Mouse (Mus musculus) frontal cortex, postnatal 36 days (tissue): ENCODE results near the gene Cd79b.
A peak's percentile ranks its signal among the peaks of the same experiment; 100 is the strongest.

ENCODE experiments used
- DNase-seq, 2 experiments: peaks; one replicate each; pipeline ENCODE4 v3.0.0; 2022; ENCODE audit warnings: low spot score in 2 of 2

Gene Cd79b

DNA sequence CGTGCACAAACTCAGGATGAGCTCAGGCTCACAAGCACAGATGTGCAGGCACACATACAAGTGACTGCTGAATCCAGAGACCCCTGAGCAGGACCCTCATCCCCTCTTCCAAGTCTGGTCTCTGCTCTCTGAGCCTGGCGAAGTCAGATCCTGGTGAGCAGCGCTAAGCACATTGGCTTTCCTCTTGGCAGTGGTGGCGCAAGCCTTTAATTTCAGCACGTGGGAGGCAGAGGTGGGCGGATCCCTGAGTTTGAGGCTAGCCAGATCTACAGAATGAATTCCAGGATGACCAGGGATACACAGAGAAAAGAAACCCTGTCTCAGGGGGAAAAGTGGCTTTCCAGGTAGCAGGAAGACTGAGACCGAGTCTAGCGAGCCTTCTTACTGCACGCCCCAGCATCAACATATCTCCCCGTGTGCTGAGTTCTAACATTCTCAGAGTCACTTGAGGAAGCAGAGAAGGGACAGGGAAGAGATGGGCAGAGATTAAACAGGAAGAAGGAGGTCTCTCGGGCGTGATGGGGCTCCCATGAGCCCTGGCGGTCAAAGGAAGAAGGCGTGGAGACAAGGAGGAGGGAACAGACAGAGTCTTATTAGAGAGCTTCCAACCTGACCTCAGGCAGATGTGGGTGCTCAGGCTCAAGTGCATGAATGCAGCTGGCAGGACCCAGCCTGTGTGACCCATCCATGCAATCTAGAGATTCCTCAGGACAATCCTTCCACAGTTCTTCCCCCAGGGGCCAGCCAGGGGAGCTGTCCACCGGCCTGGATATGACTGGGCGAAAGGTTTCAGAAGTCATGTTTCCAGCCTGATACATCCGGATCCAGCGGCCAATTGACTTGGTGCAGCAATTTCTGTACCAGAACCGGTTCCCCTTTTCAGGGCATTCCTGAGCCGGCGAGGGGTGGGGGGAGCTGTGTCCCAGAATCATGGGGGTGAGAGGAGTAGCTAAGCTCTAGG is 4.1 kb upstream of the Cd79b start:
- peak; percentile 24 to 30 for DNase-seq

DNA sequence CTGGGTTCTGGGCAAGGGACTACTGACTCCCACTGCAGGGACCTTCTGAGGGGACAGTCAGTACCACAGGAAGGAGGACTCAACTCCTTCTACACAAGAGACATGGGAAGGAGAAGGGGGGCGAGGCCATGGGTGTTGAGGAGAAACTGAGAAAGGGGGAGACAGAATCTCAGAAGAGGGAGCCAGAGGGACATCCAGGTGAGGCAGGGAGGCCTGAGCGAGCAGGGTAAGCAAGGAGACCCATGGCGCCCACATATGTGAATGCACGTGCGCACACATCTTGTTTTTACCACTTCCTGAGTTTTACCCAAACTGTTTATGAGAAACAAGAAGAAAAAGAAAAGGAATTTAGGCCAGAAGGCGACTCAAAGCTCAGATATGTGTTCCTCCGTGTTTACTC is 3.2 kb upstream of the Cd79b start:
- DNase-seq, result no peak

DNA sequence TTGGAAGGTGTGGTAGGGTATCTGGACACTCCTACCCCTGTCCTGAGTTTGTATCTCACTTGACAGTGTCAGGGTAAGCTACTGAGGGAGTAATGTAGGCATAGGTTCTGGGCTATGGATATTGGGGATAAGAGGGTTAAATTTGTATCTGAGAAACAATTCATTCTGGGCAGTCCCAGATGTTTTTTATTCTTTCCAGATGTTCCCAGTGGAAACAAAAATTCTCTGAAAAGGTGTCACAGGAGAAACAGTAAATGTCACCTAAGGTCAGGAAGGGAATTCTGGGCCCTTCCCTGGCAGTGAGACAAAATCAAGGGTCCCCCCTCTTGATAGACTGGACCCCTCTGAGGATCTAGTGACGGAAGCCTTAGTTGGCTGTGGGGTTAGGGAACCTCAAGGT is 1.9 kb upstream of the Cd79b start:
- no peak for DNase-seq

DNA sequence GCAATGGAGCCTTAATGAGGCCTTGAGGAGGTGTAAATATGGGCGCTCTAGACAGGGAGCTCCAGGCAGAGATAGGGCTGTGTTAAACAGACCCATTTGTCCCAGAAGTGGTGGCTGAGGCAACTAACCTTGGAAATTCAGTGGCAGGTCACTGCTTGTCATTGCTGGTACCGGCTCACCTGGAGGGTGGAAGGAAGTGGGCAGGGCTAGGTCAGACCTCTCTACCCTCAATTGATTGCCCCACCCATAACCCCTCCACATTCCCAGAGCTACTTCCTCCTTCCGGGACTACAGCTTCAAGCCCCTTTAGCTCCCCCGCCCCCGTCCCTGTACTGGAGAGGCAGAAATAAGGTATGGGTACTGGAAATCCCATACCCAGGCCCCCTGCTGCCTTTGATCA is 1.0 kb downstream of the Cd79b start:
- no peak for DNase-seq

DNA sequence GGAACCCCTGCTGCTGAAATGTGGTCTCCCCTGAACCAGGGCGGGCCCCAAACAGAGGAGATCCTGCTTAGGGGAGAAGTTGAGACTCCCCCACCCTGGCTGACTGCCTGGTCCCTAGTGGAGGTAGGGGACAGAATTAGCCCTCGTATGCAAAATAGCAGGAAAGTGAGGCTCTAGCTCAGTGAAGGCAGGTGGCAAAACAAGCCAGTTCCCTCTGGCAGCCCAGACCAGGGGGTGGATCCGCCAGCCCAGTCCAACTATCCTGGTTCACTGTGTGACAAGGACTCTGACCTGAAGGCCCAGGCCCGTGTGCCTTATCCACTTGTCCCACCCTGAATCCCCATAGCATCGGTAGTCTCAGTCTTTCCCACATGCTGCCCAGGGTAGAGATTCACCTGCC is 4.4 kb downstream of the Cd79b start:
- DNase-seq, result no peak

DNA sequence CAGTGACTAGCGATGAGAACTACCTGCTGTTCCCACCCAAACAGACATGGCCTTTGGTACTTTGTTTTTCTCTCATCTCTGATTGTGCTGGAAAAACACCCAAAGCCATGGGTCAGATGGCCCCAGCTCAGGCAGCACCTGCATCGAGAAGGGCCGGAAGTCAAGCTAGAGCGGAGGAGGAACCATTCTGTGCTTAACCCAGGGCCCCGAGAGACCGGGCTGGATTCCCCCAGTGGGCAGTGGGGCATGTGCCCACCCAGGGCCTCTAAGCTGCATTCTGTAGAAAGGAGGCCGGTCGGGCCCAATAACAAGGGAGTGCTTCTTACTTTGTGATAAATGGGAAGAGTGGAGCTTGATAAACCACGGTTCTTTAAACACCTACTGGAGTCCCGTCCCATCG is 6.4 kb downstream of the Cd79b start:
- DNase-seq, result no peak

DNA sequence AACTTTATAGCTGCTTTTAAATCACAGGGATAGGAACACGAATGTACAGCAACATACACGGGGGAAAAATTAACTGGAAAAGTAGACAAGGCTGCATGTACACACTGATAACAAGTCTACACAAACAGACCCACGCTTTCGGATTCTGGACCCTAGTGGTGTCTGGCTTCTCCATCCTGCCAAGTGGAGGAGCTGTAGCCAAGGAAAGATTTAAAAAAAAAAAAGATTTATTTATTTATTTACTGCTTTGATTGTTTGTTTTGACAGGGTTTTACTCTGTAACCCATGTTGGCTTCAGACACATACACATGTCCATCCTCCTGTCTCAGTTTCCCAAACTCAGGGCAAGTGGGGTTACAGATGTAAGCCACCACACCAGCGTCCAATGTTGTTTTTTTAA is 7.1 kb downstream of the Cd79b start:
- DNase-seq, result no peak

DNA sequence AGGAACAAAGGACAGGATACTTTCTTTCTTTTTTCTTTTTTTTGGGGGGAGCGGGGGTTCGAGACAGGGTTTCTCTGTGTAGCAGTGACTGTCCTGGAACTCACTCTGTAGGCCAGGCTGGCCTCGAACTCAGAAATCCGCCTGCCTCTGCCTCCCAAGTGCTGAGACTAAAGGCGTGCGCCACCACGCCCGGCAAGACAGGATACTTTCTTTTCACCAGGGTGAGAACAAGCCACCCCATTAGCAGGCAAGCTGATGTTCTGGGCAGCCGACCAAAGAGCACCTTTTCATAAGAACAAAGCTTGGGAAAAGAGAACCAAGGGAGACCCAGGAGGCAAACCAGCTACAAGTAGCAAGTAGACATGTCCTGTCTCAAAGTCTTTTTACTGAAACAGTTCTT is 7.8 kb downstream of the Cd79b start:
- no peak for DNase-seq

DNA sequence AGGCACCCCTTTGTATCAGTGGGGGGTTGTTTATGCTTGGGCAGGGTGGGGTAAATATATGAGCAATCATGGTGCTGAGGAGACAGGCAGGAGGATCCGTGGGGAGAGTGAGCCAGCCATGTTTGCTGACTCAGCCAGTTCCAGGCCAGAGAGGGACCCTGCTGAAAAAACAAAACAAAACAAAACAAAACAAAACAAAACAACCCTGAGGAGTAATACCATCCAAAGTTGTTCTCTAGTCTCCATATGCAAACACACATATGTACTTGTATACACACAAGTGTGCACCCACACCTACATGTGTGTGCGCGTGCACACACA is 8.5 kb downstream of the Cd79b start:
- no peak for DNase-seq

DNA sequence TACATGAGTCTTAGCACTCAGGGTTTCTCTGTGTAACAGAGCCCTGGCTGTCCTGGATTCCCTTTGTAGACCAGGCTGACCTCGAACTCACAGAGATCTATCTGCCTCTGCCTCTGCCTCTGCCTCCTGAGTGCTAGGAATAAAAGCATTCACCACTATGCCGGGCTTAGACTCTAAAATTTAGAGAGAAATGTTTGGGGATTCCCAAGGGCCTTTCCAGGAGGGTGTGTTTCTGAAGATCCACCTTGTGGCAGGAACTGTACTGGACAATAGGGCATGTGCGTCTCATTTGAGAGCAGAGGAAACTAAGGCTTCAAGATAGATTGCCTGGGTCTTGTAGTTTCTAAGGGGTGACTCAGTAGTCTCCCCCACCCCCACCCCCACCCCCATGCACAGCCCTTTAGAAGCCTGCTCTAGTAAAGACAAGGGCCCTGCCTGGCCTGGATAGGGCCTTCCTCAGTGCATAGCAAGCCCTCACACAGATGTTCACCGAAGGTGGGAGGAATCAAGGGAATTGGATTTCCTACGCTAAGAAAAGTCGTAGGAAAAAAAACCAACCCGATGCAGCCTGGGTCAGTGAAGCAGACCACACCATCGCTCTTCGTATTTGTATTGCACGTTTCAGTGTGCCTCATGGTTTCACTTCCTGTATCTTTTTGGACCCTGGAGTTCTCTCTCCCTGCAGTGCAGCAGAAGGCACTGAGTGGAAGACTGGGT is 9.1 kb downstream of the Cd79b start:
- no peak for DNase-seq

DNA sequence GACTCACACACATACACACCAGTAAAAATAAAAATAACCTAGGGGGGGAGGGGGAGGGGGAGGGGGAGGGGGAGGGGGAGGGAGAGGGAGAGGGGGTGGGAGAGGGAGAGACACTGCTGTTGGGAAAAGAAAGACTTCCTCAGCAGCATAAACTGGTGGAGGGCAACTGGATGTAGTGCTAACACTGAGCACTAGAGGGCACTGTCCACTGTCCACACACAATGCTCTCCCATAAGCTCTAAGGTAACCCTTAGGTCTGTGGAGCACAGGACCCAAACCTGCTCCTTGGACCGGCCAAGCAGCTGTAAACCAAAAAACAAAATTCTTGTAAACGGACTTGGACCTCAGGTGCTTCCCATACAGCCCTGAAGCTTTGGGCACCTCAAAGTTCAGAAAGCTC is 11.9 kb downstream of the Cd79b start:
- peak; percentile 13 to 31 for DNase-seq

DNA sequence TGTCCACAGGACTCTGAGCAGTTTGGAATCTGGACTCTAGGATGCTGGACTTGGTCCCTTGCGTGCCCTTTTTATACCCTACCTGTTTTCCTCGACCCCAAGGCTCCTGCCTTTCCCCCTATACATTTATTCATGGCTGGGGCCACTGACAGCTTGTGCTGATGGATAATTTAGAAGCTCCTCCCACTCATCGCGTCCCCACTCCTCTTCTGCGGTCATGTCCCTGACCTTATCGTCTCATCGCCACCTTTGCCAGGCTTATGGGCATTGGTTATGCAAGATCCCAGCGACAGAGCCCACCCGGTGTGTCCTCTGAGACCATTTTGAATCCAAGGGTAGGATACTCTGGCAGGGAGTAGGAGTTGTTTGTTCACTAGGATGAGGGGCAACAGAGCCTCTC is 12.8 kb downstream of the Cd79b start, which contains the start of gene Gh:
Gene Gh (minus strand): TSS at position 101 of the 400 bp plus-strand sequence.
- DNase-seq, result no peak

DNA sequence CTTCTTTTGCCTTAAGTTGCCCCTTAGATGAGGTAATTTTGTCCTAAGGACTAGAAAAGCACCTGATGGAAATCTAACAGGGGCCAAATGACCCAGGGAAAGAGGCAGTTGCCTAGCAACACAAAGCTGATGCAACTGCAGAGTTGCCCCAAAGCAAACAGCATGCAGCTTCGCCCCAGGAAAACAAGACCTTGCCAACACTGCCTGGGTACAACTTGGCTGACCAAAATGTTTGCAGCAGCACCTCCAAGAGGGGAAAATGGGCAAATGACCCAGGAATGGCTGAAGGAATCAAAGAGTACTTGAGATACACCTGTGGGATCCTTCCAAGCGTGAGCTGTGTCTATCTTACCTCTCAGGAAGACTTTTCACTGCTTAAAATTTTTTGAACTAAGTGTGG is 22.7 kb downstream of the Cd79b start:
- no peak for DNase-seq

DNA sequence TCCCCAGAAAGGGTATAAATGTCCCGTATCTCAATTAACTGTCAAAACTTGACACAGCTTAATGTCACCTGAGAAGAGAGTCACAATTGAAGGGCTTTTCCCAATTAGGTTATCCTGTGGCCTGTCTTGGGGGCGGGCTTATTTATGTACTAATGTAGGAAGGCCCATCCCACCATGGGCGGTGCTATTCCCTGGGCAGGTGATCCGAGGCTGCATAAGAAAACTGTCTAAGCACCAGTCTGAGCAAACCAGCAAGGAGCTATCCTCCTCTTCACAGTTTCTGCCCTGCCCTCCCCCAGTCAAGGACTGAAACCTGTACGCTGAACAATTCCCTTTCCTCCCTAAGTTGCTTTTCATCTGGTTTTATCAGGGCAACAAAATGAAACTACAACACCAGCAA is 24.2 kb downstream of the Cd79b start:
- DNase-seq, result no peak

DNA sequence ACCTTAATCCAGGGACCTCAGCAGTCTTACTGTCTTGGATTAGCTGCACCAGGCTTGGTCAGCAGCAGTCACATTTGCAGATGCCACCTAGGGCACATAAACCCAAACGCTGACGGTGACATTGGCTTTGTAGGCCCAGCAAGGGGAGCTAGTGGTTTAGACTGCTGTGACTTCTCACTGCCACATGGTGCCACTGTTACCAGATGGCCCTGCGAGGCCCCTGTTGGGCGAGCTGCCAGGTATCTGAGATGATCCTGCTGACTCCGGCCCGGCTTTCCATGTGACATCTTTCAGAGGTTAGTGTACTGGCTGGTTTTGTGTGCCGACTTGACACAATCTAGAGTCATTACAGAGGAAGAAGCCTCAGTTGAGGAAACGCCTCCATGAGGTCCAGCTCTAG is 25.2 kb downstream of the Cd79b start:
- DNase-seq, result no peak

DNA sequence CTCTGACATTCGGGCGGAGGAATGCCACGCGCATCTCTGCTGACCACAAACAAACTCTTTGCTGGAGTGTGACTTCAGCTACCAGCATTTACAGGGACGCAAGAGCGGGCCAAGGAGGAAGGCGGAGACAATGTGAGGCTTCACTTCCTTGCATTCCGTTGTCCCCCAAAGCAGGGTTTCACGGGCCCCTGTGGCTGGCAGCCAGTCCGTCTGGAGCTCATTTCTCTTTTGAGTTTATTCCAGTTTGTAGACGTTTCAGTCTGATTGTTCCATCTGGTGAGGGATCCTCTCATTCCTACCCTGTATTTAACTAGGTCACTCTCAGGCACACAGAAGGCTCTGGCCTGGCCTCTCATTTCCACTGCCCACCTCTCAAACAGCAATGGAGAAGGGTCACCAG is 27.6 kb downstream of the Cd79b start:
- DNase-seq, result no peak

DNA sequence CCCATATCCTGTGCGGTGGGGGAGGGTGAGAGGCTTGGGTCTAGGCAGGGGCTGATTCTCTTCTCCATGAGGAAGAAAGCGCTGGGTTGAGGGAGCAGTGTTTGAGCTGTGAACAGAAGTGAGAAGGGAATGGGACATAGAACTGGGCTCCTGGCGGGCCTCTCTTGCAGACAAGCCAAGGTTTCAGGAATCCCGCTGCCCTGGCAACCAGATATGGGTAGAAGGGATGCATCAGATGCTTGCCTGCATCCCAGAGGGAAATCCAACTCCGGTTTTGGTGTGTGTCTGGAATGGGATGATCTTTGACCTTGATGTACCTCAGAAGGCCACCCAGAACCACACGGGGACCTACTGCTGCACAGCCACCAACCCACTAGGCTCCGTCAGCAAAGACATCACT is 28.4 kb downstream of the Cd79b start:
- DNase-seq, result no peak

DNA sequence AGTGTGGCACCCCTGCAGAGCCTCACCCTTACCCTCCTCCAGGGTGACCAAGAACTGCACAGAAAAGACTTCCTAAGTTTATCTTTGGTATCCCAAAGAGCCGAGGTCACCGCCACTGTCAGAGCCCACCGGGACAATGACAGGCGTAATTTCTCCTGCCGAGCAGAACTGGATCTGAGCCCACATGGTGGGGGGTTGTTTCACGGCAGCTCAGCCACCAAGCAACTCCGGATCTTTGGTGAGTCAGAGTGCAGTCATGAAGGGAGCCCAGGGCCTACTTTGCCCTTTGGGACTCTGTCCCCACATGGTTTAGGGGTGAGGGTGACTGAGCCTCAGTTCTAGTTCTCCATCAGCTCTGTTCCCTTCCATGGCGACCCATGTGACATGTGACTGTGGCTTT is 30.4 kb downstream of the Cd79b start:
- DNase-seq, result no peak

DNA sequence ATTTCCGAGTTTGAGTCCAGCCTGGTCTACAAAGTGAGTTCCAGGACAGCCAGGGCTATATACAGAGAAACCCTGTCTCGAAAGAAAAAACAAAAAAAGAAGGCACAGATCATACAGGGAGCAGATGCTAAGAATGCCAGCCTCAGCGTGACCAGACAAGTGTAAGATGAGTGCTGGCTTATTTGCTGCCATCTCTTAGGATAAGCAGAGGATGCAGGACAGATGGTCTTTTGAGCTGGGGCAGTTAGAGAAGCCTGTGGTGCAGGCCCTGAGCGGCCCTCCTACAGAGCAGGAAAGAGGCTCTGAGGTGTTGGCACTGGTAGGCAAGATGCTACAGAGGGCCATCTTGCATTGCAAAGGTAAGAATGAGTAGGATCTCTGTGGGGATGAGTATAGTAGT is 31.2 kb downstream of the Cd79b start:
- DNase-seq, result no peak

DNA sequence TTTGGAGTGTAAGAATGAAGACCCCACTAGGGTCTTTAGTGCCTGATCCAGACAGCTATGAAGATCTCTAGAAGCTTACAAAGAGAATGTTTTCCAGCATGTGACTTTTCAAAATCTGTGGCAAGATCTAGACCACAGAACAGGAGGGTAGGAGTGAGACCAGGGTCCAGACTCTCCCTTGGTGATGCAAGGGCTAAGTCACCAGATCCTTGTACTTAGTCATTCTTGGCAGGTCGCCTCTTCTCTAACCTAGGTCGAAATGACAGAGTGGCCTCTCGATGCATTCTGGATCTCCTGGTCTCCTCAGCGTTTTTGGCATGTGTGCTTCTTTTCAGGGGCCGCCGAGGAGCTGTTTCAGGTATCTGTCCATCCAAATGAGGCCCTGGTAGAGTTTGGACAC is 32.1 kb downstream of the Cd79b start:
- no peak for DNase-seq

DNA sequence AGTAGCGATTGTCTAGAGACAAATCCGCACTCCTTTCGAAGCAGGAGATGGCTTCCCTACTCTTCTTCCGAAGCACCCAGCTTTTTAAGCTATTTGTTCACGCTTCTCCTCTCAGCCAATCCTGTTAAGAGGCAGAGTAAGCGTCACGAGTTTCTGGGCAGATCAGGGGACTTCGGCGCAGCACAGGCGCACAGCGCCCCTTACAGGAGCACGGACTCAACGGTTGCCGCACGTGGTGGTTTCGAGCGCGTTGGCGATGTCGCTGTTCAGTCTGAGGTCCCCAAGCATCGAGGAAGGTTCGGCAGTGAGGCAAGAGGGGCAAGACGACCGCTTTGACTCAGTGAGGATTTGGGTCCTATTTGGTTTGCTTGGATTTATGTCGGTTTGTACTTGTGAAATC is 38.1 kb downstream of the Cd79b start, which contains the start of gene Tcam1:
Gene Tcam1 (plus strand): TSS at position 219 of the 400 bp plus-strand sequence.
- DNase-seq, result peak; percentile 93 to 97

DNA sequence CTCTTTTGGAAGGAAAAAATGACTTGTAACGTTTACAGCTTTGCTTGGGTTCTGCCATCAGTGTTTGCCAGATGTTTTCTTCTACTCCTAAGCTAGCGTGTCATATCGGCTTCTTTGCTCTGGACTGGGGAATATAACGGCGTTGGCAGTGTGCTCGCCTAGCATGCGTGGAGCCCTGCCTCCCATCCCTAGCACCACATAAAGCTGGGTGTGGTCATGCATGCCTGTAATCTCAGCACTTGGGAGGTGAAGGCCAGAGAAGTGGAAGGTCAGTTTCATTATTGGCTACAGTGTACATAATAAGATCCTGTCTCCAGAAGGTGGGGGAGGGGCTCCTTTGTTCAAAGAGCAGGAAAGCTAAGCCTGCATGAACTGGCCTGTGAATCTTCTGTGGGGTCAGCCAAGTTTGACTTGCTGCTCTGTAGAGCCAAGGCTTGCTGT is 39.6 kb downstream of the Cd79b start:
- no peak for DNase-seq

DNA sequence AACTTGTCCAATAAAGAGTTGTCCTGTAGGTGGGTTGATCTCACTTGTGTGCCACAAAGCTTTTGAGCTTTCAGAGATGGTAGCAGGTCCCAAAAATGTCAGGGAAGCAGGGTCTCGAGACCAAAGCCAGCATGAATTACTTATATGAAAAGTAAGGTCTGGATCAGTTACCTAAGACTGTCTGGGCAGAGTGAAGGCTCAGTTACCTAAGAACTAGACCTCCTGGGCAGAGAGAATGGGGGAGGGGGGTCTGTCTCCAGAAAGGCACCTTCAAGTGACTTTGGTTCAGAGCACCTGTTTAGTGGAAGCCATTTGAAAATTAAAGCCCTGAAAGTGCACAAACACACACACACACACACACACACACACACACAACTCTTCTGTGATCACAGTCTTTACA is 40.2 kb downstream of the Cd79b start:
- DNase-seq, result no peak
